Mouse (Mus musculus): ENCODE results near the gene Sctr. TPM values are rescaled to one million over a fixed set of nuclear protein-coding genes. Genes with fewer than 3 reads are reported as not detected.

The Sctr gene
- polyA plus RNA-seq, 1 experiment from 2014 or later: not detected

DNA sequence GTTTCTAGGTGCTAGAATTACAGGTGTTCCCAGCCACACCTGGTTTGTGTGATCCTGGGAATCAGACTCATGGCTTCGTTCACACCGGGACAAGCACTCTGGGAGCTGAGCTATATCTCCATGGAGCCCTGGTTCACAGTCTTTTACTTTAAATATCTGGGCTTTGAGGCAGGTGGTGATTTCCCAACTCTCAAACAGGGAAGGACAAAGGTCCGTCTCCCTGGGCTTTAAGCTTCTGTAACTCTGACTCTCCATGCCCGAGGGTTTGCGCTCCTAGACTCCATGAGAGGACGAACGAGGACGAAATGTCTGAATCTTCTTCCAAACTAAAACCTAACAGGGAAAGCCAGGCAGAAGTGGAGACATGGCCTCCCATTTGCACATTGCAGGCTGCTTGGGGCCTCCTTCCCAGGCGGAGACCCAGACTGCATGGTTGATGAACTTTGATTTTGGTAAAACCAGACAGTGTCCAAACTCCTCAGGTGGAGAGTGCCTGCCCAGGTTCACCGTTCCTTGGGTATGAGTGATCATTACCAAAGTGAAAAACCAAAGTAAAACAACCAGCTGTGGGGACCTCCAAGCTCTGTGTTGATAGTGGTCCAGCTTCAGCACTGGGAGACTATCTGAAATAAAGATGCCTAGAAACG lies 57.5 kb downstream of the Sctr start:
- WGBS: 91% methylated on average over 11 of the region's 11 CpGs
- H3K4me1 ChIP-seq (ENCODE audit: control insufficient read depth, insufficient read depth, low read length): no peaks in the 10 kb centered on the region
- no peaks in the 10 kb centered on the region for H3K27me3 ChIP-seq (ENCODE audit: control insufficient read depth, insufficient read depth, low read length)
- H3K9ac ChIP-seq (replicated peaks; ENCODE audit: low read length): no peak overlapping the region
- H3K36me3 ChIP-seq (replicated peaks; ENCODE audit: control insufficient read depth, insufficient read depth, low read depth, low read length): no peaks in the 10 kb centered on the region
- H3K27ac ChIP-seq (replicated peaks; ENCODE audit: low read depth, low read length): no peak overlapping the region
- ATAC-seq (replicated peaks; ENCODE audit: insufficient number of reproducible peaks, low FRiP score, low TSS enrichment, low read depth): no peak
- H3K4me3 ChIP-seq (ENCODE audit: low read depth, low read length): no peak overlapping the region
- DNase-seq (ENCODE audit: low spot score): no peak
- H3K4me2 ChIP-seq (ENCODE audit: low read depth, low read length): no peak overlapping the region
- no peaks in the 10 kb centered on the region for H3K9me3 ChIP-seq (replicated peaks; ENCODE audit: control insufficient read depth, low read length)

DNA sequence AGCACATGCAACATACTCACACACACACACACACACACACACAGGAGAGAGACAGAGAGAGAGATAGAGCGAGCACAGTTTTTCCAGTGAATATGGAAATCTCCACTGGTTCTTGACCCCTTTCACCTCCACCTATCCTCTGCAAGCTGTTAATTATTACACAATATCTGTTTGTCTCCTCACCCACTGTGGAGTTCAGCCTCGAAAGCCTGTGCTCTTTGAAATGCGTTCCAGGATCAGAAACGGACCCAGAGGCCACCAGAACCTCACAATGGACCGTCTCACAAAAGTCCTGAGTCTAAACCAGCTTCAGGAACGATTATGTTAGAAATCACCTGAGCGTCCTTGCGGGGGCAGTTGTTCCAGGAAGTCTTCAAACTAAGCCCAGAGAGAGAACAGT lies 59.5 kb downstream of the Sctr start:
- no peak overlapping the region for H3K9ac ChIP-seq (replicated peaks; ENCODE audit: low read length)
- 84% methylated on average over 8 of the region's 8 CpGs for WGBS
- ATAC-seq (replicated peaks; ENCODE audit: insufficient number of reproducible peaks, low FRiP score, low TSS enrichment, low read depth) (no peak), DNase-seq (ENCODE audit: low spot score) (no peak)
- no peak overlapping the region for H3K4me2 ChIP-seq (ENCODE audit: low read depth, low read length)
- no peaks in the 10 kb centered on the region for H3K27me3 ChIP-seq (ENCODE audit: control insufficient read depth, insufficient read depth, low read length)
- H3K36me3 ChIP-seq (replicated peaks; ENCODE audit: control insufficient read depth, insufficient read depth, low read depth, low read length): no peaks in the 10 kb centered on the region
- no peak overlapping the region for H3K4me3 ChIP-seq (ENCODE audit: low read depth, low read length)
- no peaks in the 10 kb centered on the region for H3K9me3 ChIP-seq (replicated peaks; ENCODE audit: control insufficient read depth, low read length)
- H3K4me1 ChIP-seq (ENCODE audit: control insufficient read depth, insufficient read depth, low read length): no peaks in the 10 kb centered on the region
- no peak overlapping the region for H3K27ac ChIP-seq (replicated peaks; ENCODE audit: low read depth, low read length)

DNA sequence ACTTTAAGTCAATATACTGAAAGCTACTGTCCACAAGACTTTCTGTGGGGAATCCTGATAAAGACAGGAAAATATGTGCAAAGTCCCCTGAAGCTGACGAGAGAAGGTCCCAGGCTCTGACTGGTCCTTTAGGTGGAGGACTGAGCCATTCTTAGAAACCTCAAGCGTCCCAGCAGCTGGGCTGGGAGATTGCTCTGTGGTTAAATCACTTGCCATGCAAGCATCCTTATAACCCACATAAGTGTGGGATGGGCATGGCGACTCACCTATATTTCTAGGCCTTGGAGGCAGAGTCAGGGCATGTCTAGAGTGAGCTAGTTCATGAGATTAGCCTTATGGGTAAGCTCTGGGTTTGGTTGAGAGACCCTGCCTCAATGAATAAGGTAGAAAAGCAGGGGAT lies 59.9 kb downstream of the Sctr start:
- Histone ChIP-seq H3K4me3 (ENCODE audit: low read depth, low read length) (no peak overlapping the region), H3K9me3 (replicated peaks; ENCODE audit: control insufficient read depth, low read length) (no peaks in the 10 kb centered on the region), H3K36me3 (replicated peaks; ENCODE audit: control insufficient read depth, insufficient read depth, low read depth, low read length) (no peaks in the 10 kb centered on the region), H3K4me1 (ENCODE audit: control insufficient read depth, insufficient read depth, low read length) (no peaks in the 10 kb centered on the region), H3K27me3 (ENCODE audit: control insufficient read depth, insufficient read depth, low read length) (no peaks in the 10 kb centered on the region), H3K4me2 (ENCODE audit: low read depth, low read length) (no peak overlapping the region), H3K9ac (replicated peaks; ENCODE audit: low read length) (no peak overlapping the region), H3K27ac (replicated peaks; ENCODE audit: low read depth, low read length) (no peak overlapping the region)
- no peak for DNase-seq (ENCODE audit: low spot score)
- no peak for ATAC-seq (replicated peaks; ENCODE audit: insufficient number of reproducible peaks, low FRiP score, low TSS enrichment, low read depth)
- WGBS: 88% methylated on average over 3 of the region's 3 CpGs

DNA sequence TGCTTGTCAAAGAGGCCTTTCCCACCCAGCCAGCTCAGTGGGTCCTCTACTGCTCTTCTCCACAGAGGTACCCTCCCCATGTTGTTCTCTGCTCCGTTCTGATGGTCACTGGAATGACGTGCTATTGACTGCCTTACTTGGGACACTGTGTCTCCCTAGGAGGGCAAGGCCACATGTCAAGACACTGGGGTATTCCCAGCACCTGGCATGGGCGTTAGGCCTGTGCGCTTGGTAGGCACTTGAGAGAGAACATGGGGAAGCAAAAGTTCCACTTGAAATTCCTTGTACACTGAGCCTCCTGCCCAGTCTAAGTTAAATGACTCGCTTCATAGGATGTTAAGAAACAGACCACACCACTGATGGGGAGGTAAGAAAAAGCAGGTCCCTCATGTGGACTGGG lies 62.4 kb downstream of the Sctr start:
- Histone ChIP-seq H3K4me1 (ENCODE audit: control insufficient read depth, insufficient read depth, low read length) (no peaks in the 10 kb centered on the region), H3K4me3 (ENCODE audit: low read depth, low read length) (no peak overlapping the region), H3K36me3 (replicated peaks; ENCODE audit: control insufficient read depth, insufficient read depth, low read depth, low read length) (no peaks in the 10 kb centered on the region), H3K27me3 (ENCODE audit: control insufficient read depth, insufficient read depth, low read length) (no peaks in the 10 kb centered on the region), H3K27ac (replicated peaks; ENCODE audit: low read depth, low read length) (no peak overlapping the region), H3K4me2 (ENCODE audit: low read depth, low read length) (no peak overlapping the region), H3K9ac (replicated peaks; ENCODE audit: low read length) (no peak overlapping the region), H3K9me3 (replicated peaks; ENCODE audit: control insufficient read depth, low read length) (no peaks in the 10 kb centered on the region)
- DNase-seq (ENCODE audit: low spot score) (no peak), ATAC-seq (replicated peaks; ENCODE audit: insufficient number of reproducible peaks, low FRiP score, low TSS enrichment, low read depth) (no peak)
- 81% methylated on average over 5 of the region's 5 CpGs for WGBS

DNA sequence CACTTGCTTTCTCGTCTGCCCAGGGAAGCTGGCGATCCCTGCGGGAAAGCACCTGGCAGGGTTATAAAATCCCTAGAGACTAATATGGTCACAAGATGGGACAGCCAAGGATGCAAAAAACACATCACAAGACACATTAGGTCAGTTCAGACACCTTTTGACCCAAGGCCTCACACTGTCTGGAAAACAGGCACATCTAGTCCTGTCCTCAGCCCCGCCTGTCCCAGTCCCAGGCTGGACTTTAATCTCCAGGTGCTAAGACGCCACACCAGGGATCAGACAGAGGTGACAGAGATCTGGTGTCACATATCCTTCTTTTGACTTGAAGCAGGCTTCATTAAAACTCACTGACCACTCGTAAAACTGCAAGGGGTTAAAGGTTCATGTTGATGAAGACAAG lies 63.5 kb downstream of the Sctr start:
- Histone ChIP-seq H3K9ac (replicated peaks; ENCODE audit: low read length) (no peak overlapping the region), H3K9me3 (replicated peaks; ENCODE audit: control insufficient read depth, low read length) (no peaks in the 10 kb centered on the region), H3K27ac (replicated peaks; ENCODE audit: low read depth, low read length) (no peak overlapping the region), H3K4me1 (ENCODE audit: control insufficient read depth, insufficient read depth, low read length) (no peaks in the 10 kb centered on the region), H3K4me3 (ENCODE audit: low read depth, low read length) (no peak overlapping the region), H3K27me3 (ENCODE audit: control insufficient read depth, insufficient read depth, low read length) (no peaks in the 10 kb centered on the region), H3K36me3 (replicated peaks; ENCODE audit: control insufficient read depth, insufficient read depth, low read depth, low read length) (no peaks in the 10 kb centered on the region), H3K4me2 (ENCODE audit: low read depth, low read length) (no peak overlapping the region)
- 57% methylated on average over 6 of the region's 6 CpGs for WGBS
- ATAC-seq (replicated peaks; ENCODE audit: insufficient number of reproducible peaks, low FRiP score, low TSS enrichment, low read depth): no peak
- DNase-seq (ENCODE audit: low spot score): no peak

DNA sequence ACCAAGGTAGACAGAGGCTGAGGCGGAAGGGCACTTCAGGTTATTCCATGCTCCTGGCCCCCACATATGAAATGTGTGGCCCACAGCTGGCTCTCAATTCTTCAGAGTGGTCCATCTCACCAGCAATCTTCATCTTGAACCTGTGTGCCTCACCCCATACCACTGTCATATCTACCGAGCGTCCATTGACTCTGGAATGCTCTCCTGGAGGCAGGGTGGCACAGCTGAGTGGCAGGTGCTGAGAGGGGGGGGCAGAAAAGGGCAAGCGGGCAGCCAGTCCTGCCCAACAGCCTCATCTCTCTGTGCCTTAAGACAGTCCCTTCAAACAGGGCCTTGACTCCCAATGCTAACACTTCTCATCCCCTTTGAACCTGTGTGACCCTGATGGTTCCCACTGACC lies 64.4 kb downstream of the Sctr start:
- H3K4me2 ChIP-seq (ENCODE audit: low read depth, low read length): no peak overlapping the region
- ATAC-seq (replicated peaks; ENCODE audit: insufficient number of reproducible peaks, low FRiP score, low TSS enrichment, low read depth): no peak
- H3K4me1 ChIP-seq (ENCODE audit: control insufficient read depth, insufficient read depth, low read length): no peaks in the 10 kb centered on the region
- no peak overlapping the region for H3K4me3 ChIP-seq (ENCODE audit: low read depth, low read length)
- H3K9ac ChIP-seq (replicated peaks; ENCODE audit: low read length): no peak overlapping the region
- no peak overlapping the region for H3K27ac ChIP-seq (replicated peaks; ENCODE audit: low read depth, low read length)
- 80% methylated on average over 4 of the region's 4 CpGs for WGBS
- H3K27me3 ChIP-seq (ENCODE audit: control insufficient read depth, insufficient read depth, low read length): no peaks in the 10 kb centered on the region
- no peaks in the 10 kb centered on the region for H3K36me3 ChIP-seq (replicated peaks; ENCODE audit: control insufficient read depth, insufficient read depth, low read depth, low read length)
- DNase-seq (ENCODE audit: low spot score): no peak
- H3K9me3 ChIP-seq (replicated peaks; ENCODE audit: control insufficient read depth, low read length): no peaks in the 10 kb centered on the region

DNA sequence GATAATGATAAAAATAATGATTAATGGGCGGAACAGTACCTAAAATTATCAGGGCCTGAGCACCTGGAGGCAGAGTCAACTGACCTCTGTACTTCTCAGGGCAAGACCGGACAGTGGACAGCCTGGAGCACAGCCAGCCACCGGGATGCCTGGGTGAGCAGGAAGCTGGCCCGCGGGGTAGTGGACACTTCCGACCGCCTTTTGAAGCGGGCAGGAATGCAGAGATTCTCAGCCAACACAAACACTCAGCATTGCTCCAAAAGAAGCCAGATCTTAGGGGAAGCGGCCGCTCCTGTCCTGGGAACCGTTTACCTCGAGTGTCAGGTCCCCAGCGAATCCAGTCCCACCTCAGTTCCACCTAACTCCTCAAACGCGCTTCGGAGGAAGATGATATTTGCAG lies 66.2 kb downstream of the Sctr start:
- no peak overlapping the region for H3K27ac ChIP-seq (replicated peaks; ENCODE audit: low read depth, low read length)
- 10% methylated on average over 16 of the region's 16 CpGs for WGBS
- no peaks in the 10 kb centered on the region for H3K9me3 ChIP-seq (replicated peaks; ENCODE audit: control insufficient read depth, low read length)
- H3K36me3 ChIP-seq (replicated peaks; ENCODE audit: control insufficient read depth, insufficient read depth, low read depth, low read length): no peaks in the 10 kb centered on the region
- H3K4me1 ChIP-seq (ENCODE audit: control insufficient read depth, insufficient read depth, low read length): no peaks in the 10 kb centered on the region
- H3K9ac ChIP-seq (replicated peaks; ENCODE audit: low read length): no peak overlapping the region
- peak overlapping the region; percentile 31; the same call in 1 of the 2 replicates for H3K4me3 ChIP-seq (ENCODE audit: low read depth, low read length)
- H3K4me2 ChIP-seq (ENCODE audit: low read depth, low read length): peak overlapping the region; percentile 81
- no peak for DNase-seq (ENCODE audit: low spot score)
- no peaks in the 10 kb centered on the region for H3K27me3 ChIP-seq (ENCODE audit: control insufficient read depth, insufficient read depth, low read length)
- no peak for ATAC-seq (replicated peaks; ENCODE audit: insufficient number of reproducible peaks, low FRiP score, low TSS enrichment, low read depth)

DNA sequence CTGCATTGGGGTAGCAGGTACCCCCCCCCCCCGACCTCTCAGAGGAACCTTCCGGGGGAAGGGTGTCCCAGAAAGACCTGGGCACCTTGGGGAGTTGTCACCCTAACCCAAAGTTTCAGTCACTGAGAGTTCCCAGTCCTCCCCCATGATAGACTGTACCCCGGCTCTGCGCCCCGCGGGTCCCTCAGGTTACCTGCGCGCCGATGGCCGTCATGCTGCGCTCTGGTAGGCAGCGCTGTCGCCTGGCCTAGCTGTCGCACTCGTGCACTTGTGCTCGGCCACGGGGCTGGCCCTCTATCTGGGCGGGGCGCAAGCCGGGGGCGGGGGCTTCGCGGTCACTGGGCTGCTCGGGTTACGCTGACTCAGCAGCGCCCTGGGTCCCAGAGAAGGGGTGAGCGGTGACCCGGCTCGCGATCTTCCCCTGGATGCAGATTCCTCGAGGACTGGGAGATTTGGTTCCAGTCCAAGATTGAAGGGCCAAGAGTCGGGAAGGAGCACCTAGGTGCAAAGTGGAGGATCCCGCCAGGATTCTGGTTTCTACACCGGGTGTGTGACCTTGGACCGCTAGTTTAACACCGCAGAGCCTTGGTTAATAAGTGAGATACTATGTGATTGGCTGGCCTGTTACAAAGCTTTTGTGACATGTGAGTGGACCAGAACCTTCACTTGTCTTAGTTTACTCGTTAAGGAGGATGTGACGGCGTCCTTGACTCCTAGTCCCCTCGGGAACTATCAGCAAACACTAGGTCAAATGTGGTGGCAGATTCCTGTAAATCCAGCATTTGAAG lies 67.0 kb downstream of the Sctr start, which contains the start of gene Tmem37:
Tmem37 (minus strand) TSS at position 556 of the 788 bp plus-strand sequence.
- DNase-seq (ENCODE audit: low spot score) (peak; percentile 79), ATAC-seq (replicated peaks; ENCODE audit: insufficient number of reproducible peaks, low FRiP score, low TSS enrichment, low read depth) (peak; percentile 71)
- H3K4me1 ChIP-seq (ENCODE audit: control insufficient read depth, insufficient read depth, low read length): no peaks in the 10 kb centered on the region
- no peak within 1 kb of the TSS for H3K9ac ChIP-seq (replicated peaks; ENCODE audit: low read length)
- H3K4me3 ChIP-seq (ENCODE audit: low read depth, low read length): peak within 1 kb of the TSS; percentile 31
- no peaks in the 10 kb centered on the region for H3K36me3 ChIP-seq (replicated peaks; ENCODE audit: control insufficient read depth, insufficient read depth, low read depth, low read length)
- 1% methylated on average over 40 of the region's 40 CpGs for WGBS
- peak within 1 kb of the TSS; percentile 81 for H3K4me2 ChIP-seq (ENCODE audit: low read depth, low read length)
- no peaks in the 10 kb centered on the region for H3K27me3 ChIP-seq (ENCODE audit: control insufficient read depth, insufficient read depth, low read length)
- H3K9me3 ChIP-seq (replicated peaks; ENCODE audit: control insufficient read depth, low read length): no peaks in the 10 kb centered on the region
- no peak within 1 kb of the TSS for H3K27ac ChIP-seq (replicated peaks; ENCODE audit: low read depth, low read length)

Measured in embryonic facial prominence, embryonic 11.5 days (tissue).